Mouse (Mus musculus) bone marrow, adult 2 months (tissue): ENCODE data around the gene Tlx2.

Experiments
- CTCF ChIP-seq: fragments of 200-500 bp; IDR thresholded peaks from 2 replicates; pipeline ENCODE4 v1.5.1; 2011; ENCODE audit warnings: low read length, control low read depth; ENCODE audit not compliant: control insufficient read depth, insufficient read depth
- POLR2A ChIP-seq: fragments of 200-500 bp; IDR thresholded peaks from 2 replicates; pipeline ENCODE4 v1.6.1; 2011; ENCODE audit warnings: low read depth, mild to moderate bottlenecking, control low read depth, low read length, borderline replicate concordance; ENCODE audit not compliant: control insufficient read depth

GRCm38 (mm10) chr6:83098411-83098810, 28.3 kb upstream of the Tlx2 start:
- TF ChIP-seq CTCF (no peak), POLR2A (no peak)
